Mouse (Mus musculus): ENCODE data around the gene Acmsd. TPM values are rescaled to one million over a fixed set of nuclear protein-coding genes. Genes with fewer than 3 reads are reported as not detected.

Acmsd gene
- polyA plus RNA-seq, 2 experiments, result 4.5 to 7.1 TPM

DNA sequence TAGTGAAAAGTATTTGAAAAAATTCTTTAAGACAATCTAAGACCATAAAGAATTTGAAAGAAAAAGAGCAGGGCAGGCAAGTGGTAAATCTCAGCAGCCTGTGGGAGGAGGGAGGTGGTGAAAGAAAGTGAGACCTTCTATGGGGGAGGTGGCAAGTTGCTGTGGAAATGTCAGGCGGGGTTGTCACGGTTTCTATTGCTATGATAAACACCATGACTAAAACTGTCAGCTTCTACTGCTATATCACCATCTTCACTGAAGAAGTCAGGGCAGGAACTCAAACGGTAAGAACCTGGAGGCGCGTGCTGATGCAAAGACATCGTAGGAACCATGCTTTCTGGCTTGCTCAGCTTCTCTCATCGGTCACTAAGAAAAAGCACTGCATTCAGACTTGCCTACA is 83.7 kb downstream of the Acmsd start:
- 54% methylated on average over 7 of the region's 7 CpGs for WGBS (ENCODE audit: insufficient replicate concordance)
- TF ChIP-seq CTCF (IDR thresholded peaks at IDR 0.05; ENCODE audit: low read depth), result no peak
- no peak for TF ChIP-seq EP300 (IDR thresholded peaks at IDR 0.05; ENCODE audit: low read depth)
- H3K36me3 ChIP-seq (replicated peaks; ENCODE audit: control insufficient read depth, insufficient read depth, low read depth), result no peaks in the 10 kb centered on the region; the same call in 1 of the 2 replicates
- no peak overlapping the region for H3K4me3 ChIP-seq (ENCODE audit: insufficient read depth in 1 of 2, low read depth in 2 of 2, low read length in 2 of 2)
- ATAC-seq (ENCODE audit: insufficient read depth) (no peak), DNase-seq (ENCODE audit: low read depth in 3 of 3, low spot score in 3 of 3) (no peak)
- H3K27me3 ChIP-seq (ENCODE audit: control insufficient read depth, insufficient read depth, low read length), result no peaks in the 10 kb centered on the region; the same call in 1 of the 2 replicates
- no peak overlapping the region for H3K9ac ChIP-seq (replicated peaks)
- 0 out of 4 replicates have a peak, but pooled peaks cover 0 to 1% of the 10 kb centered on the region in 2 experiments for H3K4me1 ChIP-seq (replicated peaks; ENCODE audit: control insufficient read depth in 2 of 2, insufficient read depth in 2 of 2, low read length in 1 of 2)
- no peak overlapping the region for H3K4me2 ChIP-seq (ENCODE audit: low read depth)
- H3K27ac ChIP-seq, result no peak overlapping the region
- no peaks in the 10 kb centered on the region for H3K9me3 ChIP-seq (ENCODE audit: control insufficient read depth, low read length)

DNA sequence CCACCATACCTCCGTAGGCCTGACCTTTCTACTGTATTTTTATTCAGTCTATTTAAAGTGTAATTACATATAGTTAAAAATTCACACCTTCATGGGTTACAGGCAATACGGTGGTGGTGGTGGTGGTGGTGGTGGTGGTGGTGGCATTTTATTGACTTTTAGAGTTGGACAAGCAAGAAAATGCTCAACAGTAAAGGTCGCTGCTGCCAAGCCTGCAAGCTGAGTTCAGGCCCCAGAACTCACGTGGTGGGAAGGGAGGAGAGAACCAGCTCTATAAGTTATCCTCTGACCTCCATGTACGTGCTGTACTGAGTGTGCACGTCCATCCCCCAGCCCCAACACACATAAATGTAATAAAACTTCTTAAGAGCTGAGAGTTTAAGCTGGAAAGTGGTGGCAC is 87.2 kb downstream of the Acmsd start:
- Histone ChIP-seq H3K36me3 (replicated peaks; ENCODE audit: control insufficient read depth, insufficient read depth, low read depth) (no peaks in the 10 kb centered on the region), H3K9me3 (ENCODE audit: control insufficient read depth, low read length) (no peaks in the 10 kb centered on the region), H3K27ac (no peak overlapping the region), H3K9ac (replicated peaks) (no peak overlapping the region), H3K4me3 (ENCODE audit: insufficient read depth in 1 of 2, low read depth in 2 of 2, low read length in 2 of 2) (no peak overlapping the region), H3K4me1 (replicated peaks; ENCODE audit: control insufficient read depth in 2 of 2, insufficient read depth in 2 of 2, low read length in 1 of 2) (0 out of 4 replicates have a peak, but pooled peaks cover 0 to 1% of the 10 kb centered on the region in 2 experiments), H3K27me3 (ENCODE audit: control insufficient read depth, insufficient read depth, low read length) (no peaks in the 10 kb centered on the region; the same call in 1 of the 2 replicates), H3K4me2 (ENCODE audit: low read depth) (no peak overlapping the region)
- TF ChIP-seq EP300 (IDR thresholded peaks at IDR 0.05; ENCODE audit: low read depth), result no peak
- no peak for TF ChIP-seq CTCF (IDR thresholded peaks at IDR 0.05; ENCODE audit: low read depth)
- ATAC-seq (ENCODE audit: insufficient read depth) (no peak), DNase-seq (ENCODE audit: low read depth in 3 of 3, low spot score in 3 of 3) (no peak)
- WGBS (ENCODE audit: insufficient replicate concordance), result 58% methylated on average over 6 of the region's 6 CpGs

Other genes with a start within 250 kb of the Acmsd start
- 0.09 and 0.13 TPM in 2 replicates for gene Tmem163, start 49.9 kb upstream of the Acmsd start, polyA plus RNA-seq (2012; rRNA removed)
- gene Tmem163, start 49.9 kb upstream of the Acmsd start, polyA plus RNA-seq (2014; fragmentation: Nextera tagmentation; extraction: Ambion mirVana), result 0.27 and 0.51 TPM in 2 replicates
- 13.8 and 16.1 TPM in 2 replicates for gene Ccnt2, start 44.8 kb downstream of the Acmsd start, polyA plus RNA-seq (2012; rRNA removed)
- 19.6 and 20.6 TPM in 2 replicates for gene Ccnt2, start 44.8 kb downstream of the Acmsd start, polyA plus RNA-seq (2014; fragmentation: Nextera tagmentation; extraction: Ambion mirVana)
- 0.02 TPM in 1 of 2 replicates, not detected in the other for gene Map3k19, start 125.6 kb downstream of the Acmsd start, polyA plus RNA-seq (2012; rRNA removed)
- not detected in 2 replicates for gene Map3k19, start 125.6 kb downstream of the Acmsd start, polyA plus RNA-seq (2014; fragmentation: Nextera tagmentation; extraction: Ambion mirVana)
- 3.7 and 5.1 TPM in 2 replicates for gene Rab3gap1, start 139.4 kb downstream of the Acmsd start, polyA plus RNA-seq (2012; rRNA removed)
- 8.2 TPM in 2 replicates for gene Rab3gap1, start 139.4 kb downstream of the Acmsd start, polyA plus RNA-seq (2014; fragmentation: Nextera tagmentation; extraction: Ambion mirVana)